9 mouse cellular contexts compared by ENCODE assay signal in the genomic region with DNA sequence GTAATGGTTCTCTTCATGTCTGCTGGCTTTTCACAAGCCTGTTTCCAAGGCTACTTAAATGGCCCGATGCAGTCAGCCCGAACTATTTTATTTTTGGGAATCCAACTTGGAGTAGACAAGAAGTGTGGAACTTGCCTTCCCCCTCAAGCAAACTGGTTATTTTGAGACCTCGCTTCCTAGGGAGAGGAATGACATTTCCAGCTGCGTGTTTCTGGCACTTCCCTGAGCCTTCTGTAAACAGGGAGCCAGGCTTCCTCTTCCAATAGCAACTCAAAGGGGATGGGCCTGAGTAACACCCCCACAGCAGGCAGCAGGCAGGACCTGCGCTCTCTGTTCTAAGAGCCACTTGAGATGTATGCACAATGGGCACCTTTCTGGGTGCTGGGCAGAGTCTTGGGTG. TPM values are rescaled to one million over a fixed set of nuclear protein-coding genes. Genes with fewer than 3 reads are reported as not detected.
DNase-seq lines count a peak whose midpoint lies in the region; ATAC-seq lines count a peak whose summit lies in the region.
"Had no signal": no experiment of that assay in that cellular context is flagged by ENCODE, and none has a peak within 500 bp of the region (broad histone marks: within the 10 kb centered on the region; RNA-seq: fewer than 3 reads in every experiment).

No protein-coding gene starts in this region.

- no peaks in the 10 kb centered on the region for H3K9me3 ChIP-seq in hindbrain, embryonic 13.5 days
- H3K9me3 ChIP-seq in hindbrain, embryonic 14.5 days (ENCODE audit: control insufficient read depth, low read length): no peaks in the 10 kb centered on the region
- H3K9me3 ChIP-seq in heart, embryonic 12.5 days (replicated peaks): no peaks in the 10 kb centered on the region
- H3K9me3 ChIP-seq in forebrain, embryonic 10.5 days: no peaks in the 10 kb centered on the region

- H3K9ac ChIP-seq in hindbrain, embryonic 13.5 days: 0 out of 2 replicates have a peak overlapping the region, but pooled peaks have one; percentile 39
- no peak overlapping the region for H3K9ac ChIP-seq in hindbrain, embryonic 14.5 days
- no peak overlapping the region for H3K9ac ChIP-seq in heart, embryonic 12.5 days

- no peak overlapping the region for H3K27ac ChIP-seq in hindbrain, embryonic 13.5 days
- no peak overlapping the region for H3K27ac ChIP-seq in hindbrain, embryonic 14.5 days
- H3K27ac ChIP-seq in heart, embryonic 12.5 days (ENCODE audit: poor library complexity, severe bottlenecking): no peak overlapping the region
- no peak overlapping the region for H3K27ac ChIP-seq in forebrain, embryonic 10.5 days

- H3K4me3 ChIP-seq in hindbrain, embryonic 13.5 days: no peak overlapping the region
- H3K4me3 ChIP-seq in hindbrain, embryonic 14.5 days (replicated peaks; ENCODE audit: low read length): no peak overlapping the region
- H3K4me3 ChIP-seq in heart, embryonic 12.5 days: no peak overlapping the region
- H3K4me3 ChIP-seq in forebrain, embryonic 10.5 days: no peak overlapping the region

- H3K36me3 ChIP-seq in hindbrain, embryonic 13.5 days: peaks cover 29% of the 10 kb centered on the region
- H3K36me3 ChIP-seq in hindbrain, embryonic 14.5 days (replicated peaks; ENCODE audit: control insufficient read depth, insufficient read depth): peaks cover 38% of the 10 kb centered on the region
- H3K36me3 ChIP-seq in heart, embryonic 12.5 days: peaks cover 16% of the 10 kb centered on the region
- H3K36me3 ChIP-seq in forebrain, embryonic 10.5 days (replicated peaks): peaks cover 10% of the 10 kb centered on the region

- H3K4me2 ChIP-seq in hindbrain, embryonic 13.5 days: no peak overlapping the region
- H3K4me2 ChIP-seq in hindbrain, embryonic 14.5 days (replicated peaks): no peak overlapping the region
- peak overlapping the region; percentile 12; the same call in 1 of the 2 replicates for H3K4me2 ChIP-seq in heart, embryonic 12.5 days

- ATAC-seq in hindbrain, embryonic 13.5 days (ENCODE audit: low FRiP score): no peak
- no peak for ATAC-seq in hindbrain, embryonic 14.5 days (ENCODE audit: low FRiP score)
- no peak for ATAC-seq in heart, embryonic 12.5 days (ENCODE audit: insufficient number of reproducible peaks, low FRiP score)

- no peak for DNase-seq in hindbrain, embryonic 14.5 days (ENCODE audit: low spot score)
- peak; percentile 73 to 76 for DNase-seq in left cerebral cortex, postnatal 10 days (ENCODE audit: extremely low spot score in 1 of 2, low spot score in 2 of 2)
- DNase-seq in right cerebral cortex, postnatal 14 days: peak; percentile 33
- DNase-seq in urinary bladder, postnatal 14 days (ENCODE audit: low spot score): no peak
- no peak for DNase-seq in cerebellum, postnatal 36 days
- no peak for DNase-seq in forebrain, embryonic 10.5 days (ENCODE audit: extremely low spot score, low spot score)

- intact Hi-C loops in left cerebral cortex, postnatal 10 days (cut with DNase I): no loop called here

- 43% methylated on average over 5 of the region's 5 CpGs for WGBS in hindbrain, embryonic 13.5 days
- WGBS in hindbrain, embryonic 14.5 days: 39% methylated on average over 5 of the region's 5 CpGs
- whole genome bisulfite sequencing in heart, embryonic 12.5 days: 26% methylated on average over 5 of the region's 5 CpGs
- 48% methylated on average over 5 of the region's 5 CpGs for WGBS in forebrain, embryonic 10.5 days

- H3K27me3 ChIP-seq in hindbrain, embryonic 13.5 days: no peaks in the 10 kb centered on the region
- no peaks in the 10 kb centered on the region for H3K27me3 ChIP-seq in hindbrain, embryonic 14.5 days (ENCODE audit: control insufficient read depth, insufficient read depth, low read length)
- H3K27me3 ChIP-seq in heart, embryonic 12.5 days (replicated peaks): no peaks in the 10 kb centered on the region
- no peaks in the 10 kb centered on the region for H3K27me3 ChIP-seq in forebrain, embryonic 10.5 days (ENCODE audit: poor library complexity, severe bottlenecking)

- peaks cover 29% of the 10 kb centered on the region for H3K4me1 ChIP-seq in hindbrain, embryonic 13.5 days (replicated peaks)
- H3K4me1 ChIP-seq in hindbrain, embryonic 14.5 days (replicated peaks; ENCODE audit: control insufficient read depth, insufficient read depth, low read length): peaks cover 14% of the 10 kb centered on the region
- peaks cover 16% of the 10 kb centered on the region for H3K4me1 ChIP-seq in heart, embryonic 12.5 days (replicated peaks)
- peaks cover 26% of the 10 kb centered on the region for H3K4me1 ChIP-seq in forebrain, embryonic 10.5 days

RNA-seq across cellular contexts. Expression of a gene that starts 15.3 kb away (rescaled TPM):
- polyA plus RNA-seq in hindbrain, embryonic 13.5 days (2015; fragmentation: Nextera tagmentation; extraction: Ambion mirVana): 7.5 and 7.9 TPM in 2 replicates
- 9.0 and 9.5 TPM in 2 replicates for polyA plus RNA-seq in hindbrain, embryonic 14.5 days (2014; fragmentation: Nextera tagmentation; extraction: Ambion mirVana)
- 10.3 and 11.8 TPM in 2 replicates for polyA plus RNA-seq in heart, embryonic 12.5 days (2016; fragmentation: Nextera tagmentation; extraction: Ambion mirVana)
- total RNA-seq in left cerebral cortex, postnatal 10 days (2021): 10 to 100 TPM; 27.3 to 29.6 TPM
- polyA plus RNA-seq in forebrain, embryonic 10.5 days (2016; fragmentation: Nextera tagmentation; extraction: Ambion mirVana): 15.4 and 16.8 TPM in 2 replicates

RNA-seq across cellular contexts. Expression of a gene that starts 43.2 kb away (rescaled TPM):
- 1.7 and 5.5 TPM in 2 replicates for polyA plus RNA-seq in hindbrain, embryonic 13.5 days (2015; fragmentation: Nextera tagmentation; extraction: Ambion mirVana)
- polyA plus RNA-seq in hindbrain, embryonic 14.5 days (2014; fragmentation: Nextera tagmentation; extraction: Ambion mirVana): 3.9 and 5.5 TPM in 2 replicates
- polyA plus RNA-seq in heart, embryonic 12.5 days (2016; fragmentation: Nextera tagmentation; extraction: Ambion mirVana): 0.26 TPM in 1 of 2 replicates, not detected in the other
- total RNA-seq in left cerebral cortex, postnatal 10 days (2021): 1 to 10 TPM; 4.5 to 6.2 TPM
- polyA plus RNA-seq in forebrain, embryonic 10.5 days (2016; fragmentation: Nextera tagmentation; extraction: Ambion mirVana): 0.23 and 0.62 TPM in 2 replicates
- total RNA-seq: neutrophil, adult 5-6 weeks had no signal

Comparison
In these comparisons a context has a peak if more than half of its experiments do, and no peak if none do; other contexts are left out.
1. DNase-seq: peak in left cerebral cortex, postnatal 10 days (2 of 2) and right cerebral cortex, postnatal 14 days (single experiment); none in hindbrain, embryonic 14.5 days (single experiment), urinary bladder, postnatal 14 days (single experiment), cerebellum, postnatal 36 days (0 of 2) and forebrain, embryonic 10.5 days (single experiment).